Mouse (Mus musculus) MEL (cell line): ENCODE results near the gene Haus7.

Experiments used
- CHD2 ChIP-seq: IDR thresholded peaks from 2 replicates; pipeline ENCODE4 v1.6.1; 2011; ENCODE audit warnings: low read length, improper control_type of control experiment
- CTCF ChIP-seq, 3 experiments: IDR thresholded peaks in 2 of 3; conservative IDR thresholded peaks in 1 of 3; 2 replicates each; pipeline ENCODE4 v1.5.1; 2011 to 2012; ENCODE audit warnings: low read length in 3 of 3, low read depth in 2 of 3, mild to moderate bottlenecking in 2 of 3, improper control_type of control experiment in 1 of 3, inconsistent platforms in 1 of 3, mixed read lengths in 1 of 3, moderate library complexity in 1 of 3; ENCODE audit not compliant: control insufficient read depth in 1 of 3, insufficient read depth in 1 of 3, poor library complexity in 1 of 3, severe bottlenecking in 1 of 3
- EP300 ChIP-seq, 2 experiments: IDR thresholded peaks; 2 replicates each; pipeline ENCODE4 v1.6.1; 2011; ENCODE audit warnings: improper control_type of control experiment in 2 of 2, low read length in 2 of 2, low read depth in 1 of 2, mild to moderate bottlenecking in 1 of 2
- MAFK ChIP-seq: IDR thresholded peaks from 2 replicates; pipeline ENCODE4 v1.6.1; 2011; ENCODE audit warnings: low read depth, mild to moderate bottlenecking, low read length, improper control_type of control experiment, borderline replicate concordance
- POLR2A ChIP-seq, 2 experiments: IDR thresholded peaks; 2 replicates each; pipeline ENCODE4 v1.6.1; 2011 to 2012; ENCODE audit warnings: low read length in 2 of 2, mild to moderate bottlenecking in 2 of 2, control low read depth in 1 of 2, improper control_type of control experiment in 1 of 2, low read depth in 1 of 2, moderate library complexity in 1 of 2; ENCODE audit not compliant: control insufficient read depth in 1 of 2, insufficient read depth in 1 of 2, poor library complexity in 1 of 2
- TBP ChIP-seq: IDR thresholded peaks from 2 replicates; pipeline ENCODE4 v1.8.0; 2011; ENCODE audit warnings: low read depth, low read length, improper control_type of control experiment

- TF ChIP-seq TBP (no peak), CHD2 (no peak), CTCF (IDR thresholded peaks at IDR 0.05 in 2 of 3, conservative IDR thresholded peaks at IDR 0.05 in 1 of 3; ENCODE audit: control insufficient read depth in 1 of 3, insufficient read depth in 1 of 3, low read depth in 2 of 3, low read length in 3 of 3, poor library complexity in 1 of 3, severe bottlenecking in 1 of 3) (no peak), MAFK (no peak), POLR2A (IDR thresholded peaks at IDR 0.05; ENCODE audit: control insufficient read depth in 1 of 2, insufficient read depth in 1 of 2, low read depth in 1 of 2, low read length in 2 of 2, poor library complexity in 1 of 2) (no peak), EP300 (IDR thresholded peaks at IDR 0.05; ENCODE audit: low read depth in 1 of 2, low read length in 2 of 2) (no peak)
Observed at GRCm38 (mm10) chrX:73441428-73441827, 17.4 kb downstream of the Haus7 start.
